Mouse (Mus musculus) heart, embryonic 10.5 days (tissue): ENCODE data around the gene Depdc5. TPM values are rescaled to one million over a fixed set of nuclear protein-coding genes. Genes with fewer than 3 reads are reported as not detected.
"Not testable (repeated sequence)": the region's sequence is repeated elsewhere in the genome, so short reads cannot be mapped to it uniquely, and the experiment has no call there.

Source experiments
- DNase-seq: peaks from one replicate; pipeline ENCODE4 v3.0.0-alpha.2; 2017; ENCODE audit warnings: low spot score
- H3K27ac ChIP-seq: fragments of 300-500 bp; sonication (generic); 2 replicates; pipeline ENCODE4 v1.5.1; 2016; ENCODE audit warnings: mild to moderate bottlenecking
- H3K27me3 ChIP-seq: fragments of 300-500 bp; sonication (generic); 2 replicates; pipeline ENCODE4 v1.6.1; 2016; ENCODE audit warnings: mild to moderate bottlenecking; ENCODE audit not compliant: poor library complexity, insufficient read depth, severe bottlenecking
- H3K36me3 ChIP-seq: fragments of 300-500 bp; sonication (generic); 2 replicates; pipeline ENCODE4 v1.6.1; 2016; ENCODE audit warnings: mild to moderate bottlenecking, moderate library complexity
- H3K4me1 ChIP-seq: fragments of 300-500 bp; sonication (generic); 2 replicates; pipeline ENCODE4 v1.6.1; 2016; ENCODE audit warnings: mild to moderate bottlenecking
- H3K4me3 ChIP-seq: fragments of 300-500 bp; sonication (generic); 2 replicates; pipeline ENCODE4 v1.5.1; 2016; ENCODE audit warnings: mild to moderate bottlenecking, moderate library complexity
- H3K9me3 ChIP-seq: fragments of 300-500 bp; sonication (generic); 2 replicates; pipeline ENCODE4 v1.6.1; 2016; ENCODE audit warnings: mild to moderate bottlenecking, moderate library complexity
- WGBS: fragments of 180-500 bp; shearing (Covaris S2); methylation state at CpG from one replicate; pipeline ENCODE4 v1.1.7; 2016; 5-methylcytosine and 5-hydroxymethylcytosine counted together
- polyA plus RNA-seq: library from polyadenylated mRNA; unstranded; fragments of >200 nt; fragmentation: Nextera tagmentation; extraction: Ambion mirVana; gene quantifications from 2 replicates; pipeline ENCODE4 v1.2.1, GENCODE M21; 2016

Depdc5 gene
- 24.4 and 25.0 TPM in 2 replicates for polyA plus RNA-seq

DNA sequence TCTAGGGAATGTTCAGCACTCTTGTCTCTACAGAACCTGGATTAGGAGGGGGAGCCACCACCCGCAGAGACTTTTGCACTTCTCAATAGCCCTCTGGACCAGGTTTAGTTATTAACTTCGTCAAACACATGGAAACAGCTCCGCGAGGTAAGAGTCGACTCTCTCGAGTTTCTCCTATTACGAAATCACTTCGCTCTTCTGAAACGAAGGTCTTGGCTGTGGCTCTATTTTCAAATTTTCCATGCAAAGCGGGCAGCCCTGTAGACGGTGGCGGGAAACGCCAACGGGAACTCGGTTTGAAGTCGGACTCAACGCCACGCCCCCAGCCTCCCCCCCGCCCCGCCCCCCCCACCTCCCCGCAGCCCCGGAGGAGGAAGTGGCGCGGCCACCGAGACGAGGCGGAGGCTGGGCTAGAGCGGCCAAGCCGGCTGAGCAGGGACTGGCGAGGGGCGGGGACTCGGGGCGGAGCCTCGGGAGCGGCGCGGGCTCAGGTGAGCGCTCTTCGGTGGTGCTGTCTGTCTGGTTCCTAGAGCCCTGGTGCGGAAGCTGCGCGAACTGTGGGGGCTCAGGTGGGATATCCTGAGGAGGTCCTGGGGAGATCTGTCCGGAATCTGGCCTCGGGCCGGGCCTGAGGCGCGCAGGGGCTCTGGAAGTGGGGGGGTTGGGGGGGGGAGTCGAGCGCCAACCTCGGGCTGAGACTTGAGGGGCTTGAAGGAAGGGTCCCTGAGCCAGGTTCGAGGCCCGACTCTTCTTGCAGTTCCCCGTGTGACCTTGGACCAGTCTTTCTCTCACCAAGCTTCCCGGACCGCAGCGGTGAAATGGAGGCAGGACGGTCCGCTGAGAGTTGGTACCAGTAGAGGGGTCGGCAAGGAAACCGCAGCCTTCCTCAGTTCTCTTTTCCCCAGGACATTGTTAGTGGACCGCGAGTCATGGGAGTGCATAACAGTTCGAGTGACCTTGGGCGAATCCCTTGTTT, at the start of gene Depdc5:
TSS of gene Depdc5 (plus strand) at position 449 of the 976 bp plus-strand sequence.
- under 1% methylated on average over 58 of the region's 64 CpGs for WGBS
- H3K36me3 ChIP-seq: peaks cover 17% of the 10 kb centered on the region
- H3K4me3 ChIP-seq: peak within 1 kb of the TSS; percentile 84
- no peaks in the 10 kb centered on the region for H3K27me3 ChIP-seq
- peak; percentile 97 for DNase-seq
- H3K27ac ChIP-seq: peak within 1 kb of the TSS; percentile 92
- H3K4me1 ChIP-seq: peaks cover 6% of the 10 kb centered on the region
- no peaks in the 10 kb centered on the region for H3K9me3 ChIP-seq

DNA sequence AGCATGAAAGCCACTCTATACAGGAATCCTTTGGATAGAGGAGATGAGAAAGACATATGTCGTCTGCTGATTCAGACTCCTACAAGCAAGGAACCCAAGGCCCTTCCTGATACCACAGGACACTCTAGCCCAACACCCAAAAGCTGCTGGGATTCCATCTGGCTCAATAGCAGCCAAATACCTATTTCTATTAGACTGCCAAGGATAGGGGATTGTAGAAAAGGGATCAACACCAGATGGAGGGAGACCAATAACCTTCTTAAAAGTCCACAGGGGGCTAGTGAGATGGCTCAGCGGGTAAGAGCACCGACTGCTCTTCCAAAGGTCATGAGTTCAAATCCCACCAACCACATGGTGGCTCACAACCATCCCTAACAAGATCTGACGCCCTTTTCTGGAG, 48.1 kb upstream of the Depdc5 start:
- no peak overlapping the region for H3K4me3 ChIP-seq
- H3K36me3 ChIP-seq: peaks cover 76% of the 10 kb centered on the region
- H3K27ac ChIP-seq: no peak overlapping the region
- DNase-seq: no peak
- H3K9me3 ChIP-seq: no peaks in the 10 kb centered on the region
- WGBS: 95% methylated on average over 4 of the region's 4 CpGs
- 0 out of 2 replicates have a peak, but pooled peaks cover 3% of the 10 kb centered on the region for H3K4me1 ChIP-seq
- H3K27me3 ChIP-seq: no peaks in the 10 kb centered on the region

DNA sequence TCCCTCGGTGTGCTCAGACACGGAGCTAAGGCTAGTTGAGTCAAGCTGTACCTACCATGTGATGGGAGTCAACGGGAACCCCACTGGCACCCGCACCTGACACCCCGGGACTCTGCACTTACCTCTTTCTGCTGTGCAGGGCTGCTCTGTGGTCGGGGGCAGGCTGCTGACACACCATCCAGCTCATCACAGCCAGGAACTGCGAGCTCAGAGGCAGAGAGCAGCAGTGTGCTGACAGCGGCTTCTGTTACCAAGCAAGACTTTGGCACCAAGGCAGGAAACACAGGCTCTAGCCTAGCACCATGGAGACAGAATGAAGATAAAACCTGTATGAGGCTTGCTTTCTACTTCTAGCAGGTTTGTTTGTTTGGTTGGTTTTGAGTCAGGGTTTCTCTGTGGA, 43.0 kb upstream of the Depdc5 start:
- Histone ChIP-seq H3K36me3 (peaks cover 76% of the 10 kb centered on the region), H3K4me3 (no peak overlapping the region), H3K4me1 (0 out of 2 replicates have a peak, but pooled peaks cover 3% of the 10 kb centered on the region), H3K27me3 (no peaks in the 10 kb centered on the region), H3K27ac (no peak overlapping the region), H3K9me3 (no peaks in the 10 kb centered on the region)
- 93% methylated on average over 8 of the region's 8 CpGs for WGBS
- no peak for DNase-seq

DNA sequence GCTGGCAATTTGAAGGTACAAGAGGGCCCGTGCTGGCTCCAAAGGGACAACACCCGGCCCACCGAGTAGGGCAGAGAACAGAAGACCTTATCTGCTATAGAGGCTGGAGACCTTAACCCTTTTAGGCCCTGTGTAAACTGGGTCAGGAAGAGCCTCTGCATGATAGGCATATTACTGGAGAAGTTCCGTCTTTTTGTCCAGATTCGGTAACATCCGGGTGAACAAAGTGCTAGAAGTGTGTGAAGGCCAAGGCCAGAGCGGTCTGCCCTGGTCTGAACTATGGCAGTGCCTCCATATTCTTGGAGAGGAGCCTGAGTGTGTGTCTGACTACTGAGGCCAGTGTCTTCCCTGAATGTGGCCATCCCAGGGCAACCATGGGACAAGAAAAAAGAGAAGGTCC, 36.5 kb upstream of the Depdc5 start, which contains the start of gene Gm20671:
TSS of gene Gm20671 (minus strand) at position 101 of the 400 bp plus-strand sequence.
- H3K27ac ChIP-seq: no peak within 1 kb of the TSS
- no peak for DNase-seq
- H3K4me1 ChIP-seq: no peaks in the 10 kb centered on the region
- no peak within 1 kb of the TSS for H3K4me3 ChIP-seq
- H3K9me3 ChIP-seq: no peaks in the 10 kb centered on the region
- peaks cover 76% of the 10 kb centered on the region for H3K36me3 ChIP-seq
- no peaks in the 10 kb centered on the region for H3K27me3 ChIP-seq
- WGBS: 76% methylated on average over 7 of the region's 7 CpGs

DNA sequence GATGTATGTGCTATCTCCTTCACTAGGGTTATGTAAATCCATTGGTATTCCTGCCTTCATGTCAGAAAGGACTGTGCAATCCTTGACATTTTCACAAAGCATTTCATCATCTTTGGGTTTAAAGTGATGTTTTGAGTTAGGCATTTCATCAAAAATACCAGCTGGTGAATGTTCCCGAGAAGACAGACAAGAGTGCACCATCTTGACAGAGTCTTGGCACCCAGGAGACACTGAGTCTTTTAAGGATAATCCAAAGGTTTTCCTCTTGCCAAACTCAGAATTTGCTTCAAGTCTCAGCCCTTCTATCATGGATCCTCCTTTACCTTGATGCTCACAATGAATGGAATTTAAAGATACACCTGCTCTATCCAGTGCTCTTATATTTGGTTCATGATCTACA, 34.7 kb upstream of the Depdc5 start:
- peaks cover 78% of the 10 kb centered on the region for H3K36me3 ChIP-seq
- WGBS: 90% methylated on average over 1 of the region's 1 CpGs

DNA sequence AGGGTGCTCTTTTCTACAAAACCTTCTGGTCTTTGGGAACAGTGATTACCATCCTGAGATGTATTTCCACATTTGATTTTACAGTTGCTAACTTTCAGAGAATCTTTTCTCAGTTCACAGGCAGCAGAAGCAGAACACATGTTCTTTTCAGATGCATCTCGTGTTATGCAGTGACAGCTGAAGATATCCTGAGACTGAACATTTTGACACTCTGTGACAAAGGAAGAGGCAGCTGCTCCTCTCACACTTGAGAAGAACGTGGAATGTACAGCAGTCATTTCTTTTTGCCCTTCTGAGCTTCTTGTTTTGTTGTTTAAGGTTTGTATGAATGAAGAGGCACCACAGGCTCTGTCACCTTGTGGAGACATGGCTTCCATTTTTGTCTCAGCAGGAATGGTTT, 33.4 kb upstream of the Depdc5 start:
- DNase-seq: no peak
- WGBS: 87% methylated on average over 2 of the region's 2 CpGs
- no peaks in the 10 kb centered on the region for H3K27me3 ChIP-seq

More for the DNA sequence above, 34.7 kb upstream of the Depdc5 start:
- not testable (repeated sequence) for H3K4me3 ChIP-seq, H3K4me1 ChIP-seq, DNase-seq, H3K27ac ChIP-seq, H3K27me3 ChIP-seq, H3K9me3 ChIP-seq

DNA sequence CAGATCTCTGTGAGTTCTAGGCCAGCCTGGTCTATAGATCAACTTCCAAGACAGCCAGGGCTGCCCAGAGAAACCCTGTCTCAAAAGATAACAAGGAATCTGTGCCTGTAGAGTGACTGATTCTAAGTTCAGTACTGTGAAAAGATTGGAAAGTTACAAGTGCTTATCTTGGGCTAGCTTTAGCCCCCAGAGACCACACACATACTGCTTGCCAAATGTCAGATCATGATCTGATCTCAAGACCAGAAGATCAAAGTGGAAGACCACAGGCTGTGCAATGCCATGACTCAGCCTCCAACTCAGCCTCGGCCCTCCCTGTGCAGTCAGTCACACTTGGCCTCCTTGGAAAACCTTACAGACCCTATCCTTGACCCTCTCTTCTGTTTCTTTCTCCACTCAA, 29.0 kb upstream of the Depdc5 start:
- 80% methylated on average over 1 of the region's 1 CpGs for WGBS

More for the DNA sequence above, 33.4 kb upstream of the Depdc5 start:
- H3K27ac ChIP-seq: no peak overlapping the region
- H3K4me1 ChIP-seq: no peaks in the 10 kb centered on the region
- H3K36me3 ChIP-seq: peaks cover 91% of the 10 kb centered on the region
- no peak overlapping the region for H3K4me3 ChIP-seq
- H3K9me3 ChIP-seq: no peaks in the 10 kb centered on the region

DNA sequence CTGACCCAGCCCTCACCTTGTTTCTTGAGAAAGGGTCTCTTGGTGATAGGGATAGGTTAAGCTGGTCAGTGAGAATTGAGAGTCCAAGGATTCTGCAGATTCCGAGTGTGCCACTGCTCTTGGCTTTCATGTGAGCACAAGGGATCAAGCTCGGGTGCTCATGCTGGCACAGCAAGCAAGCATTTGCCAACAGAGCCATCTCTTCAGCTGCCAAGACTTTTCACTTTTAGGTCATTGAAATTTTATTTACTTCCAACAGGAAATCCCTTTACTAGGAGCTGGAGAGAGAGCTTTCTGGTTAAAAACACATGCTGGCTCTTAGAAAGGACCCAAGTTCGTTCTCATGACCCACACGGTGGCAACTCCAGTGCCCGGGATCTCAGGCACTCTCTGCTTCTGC, 26.5 kb upstream of the Depdc5 start:
- no peak overlapping the region for H3K27ac ChIP-seq
- no peak for DNase-seq
- H3K9me3 ChIP-seq: no peaks in the 10 kb centered on the region
- no peak overlapping the region for H3K4me3 ChIP-seq
- H3K4me1 ChIP-seq: no peaks in the 10 kb centered on the region
- 92% methylated on average over 5 of the region's 5 CpGs for WGBS
- H3K36me3 ChIP-seq: peaks cover 89% of the 10 kb centered on the region
- H3K27me3 ChIP-seq: no peaks in the 10 kb centered on the region

More for the DNA sequence above, 29.0 kb upstream of the Depdc5 start:
- H3K27ac ChIP-seq: no peak overlapping the region
- no peaks in the 10 kb centered on the region for H3K27me3 ChIP-seq
- no peaks in the 10 kb centered on the region for H3K4me1 ChIP-seq
- no peaks in the 10 kb centered on the region for H3K9me3 ChIP-seq
- no peak for DNase-seq
- H3K4me3 ChIP-seq: no peak overlapping the region
- peaks cover 92% of the 10 kb centered on the region for H3K36me3 ChIP-seq

DNA sequence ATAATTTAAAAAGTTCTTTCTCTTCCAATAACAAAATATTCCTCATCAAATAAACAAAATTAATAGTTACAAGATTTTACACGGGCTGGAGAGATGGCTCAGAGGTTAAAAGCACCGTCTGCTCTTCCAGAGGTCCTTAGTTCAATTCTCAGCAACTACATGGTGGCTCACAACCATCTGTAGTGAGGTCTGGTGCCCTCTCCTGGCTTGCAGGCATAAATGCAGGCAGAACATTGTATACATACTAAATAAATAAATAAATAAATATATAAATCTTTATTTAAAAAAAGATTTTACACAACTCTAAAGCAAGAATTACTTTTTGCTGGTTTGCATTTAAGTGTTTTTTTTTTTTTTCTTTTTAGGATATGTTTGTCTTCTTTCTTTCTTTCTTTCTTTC, 23.5 kb upstream of the Depdc5 start:
- WGBS: 92% methylated on average over 2 of the region's 2 CpGs
- Histone ChIP-seq H3K4me3 (no peak overlapping the region), H3K27me3 (no peaks in the 10 kb centered on the region), H3K36me3 (peaks cover 90% of the 10 kb centered on the region), H3K9me3 (no peaks in the 10 kb centered on the region), H3K27ac (no peak overlapping the region), H3K4me1 (no peaks in the 10 kb centered on the region)
- DNase-seq: no peak

DNA sequence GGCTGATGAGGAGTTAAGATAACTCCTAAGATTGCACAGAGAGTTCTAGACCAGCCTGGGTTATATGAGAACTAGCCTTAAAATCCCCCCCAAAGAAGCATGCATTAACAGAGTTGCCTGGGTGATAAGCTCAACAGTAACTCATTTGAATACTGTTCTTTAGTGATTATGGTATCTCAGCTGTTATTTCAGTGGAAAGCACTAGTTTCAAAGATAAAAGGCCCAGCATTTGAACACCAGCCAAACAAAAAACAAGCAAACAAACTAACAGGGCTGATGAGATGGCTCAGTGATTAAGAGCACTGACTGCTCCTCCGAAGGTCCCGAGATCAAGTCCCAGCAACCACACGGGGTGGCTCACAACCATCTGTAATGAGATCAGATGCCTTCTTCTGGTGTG, 14.3 kb upstream of the Depdc5 start:
- peaks cover 56% of the 10 kb centered on the region for H3K36me3 ChIP-seq
- WGBS: 92% methylated on average over 3 of the region's 3 CpGs
- no peaks in the 10 kb centered on the region for H3K27me3 ChIP-seq
- no peaks in the 10 kb centered on the region for H3K9me3 ChIP-seq
- H3K4me3 ChIP-seq: no peak overlapping the region
- H3K27ac ChIP-seq: no peak overlapping the region
- H3K4me1 ChIP-seq: peaks cover 12% of the 10 kb centered on the region
- no peak for DNase-seq

DNA sequence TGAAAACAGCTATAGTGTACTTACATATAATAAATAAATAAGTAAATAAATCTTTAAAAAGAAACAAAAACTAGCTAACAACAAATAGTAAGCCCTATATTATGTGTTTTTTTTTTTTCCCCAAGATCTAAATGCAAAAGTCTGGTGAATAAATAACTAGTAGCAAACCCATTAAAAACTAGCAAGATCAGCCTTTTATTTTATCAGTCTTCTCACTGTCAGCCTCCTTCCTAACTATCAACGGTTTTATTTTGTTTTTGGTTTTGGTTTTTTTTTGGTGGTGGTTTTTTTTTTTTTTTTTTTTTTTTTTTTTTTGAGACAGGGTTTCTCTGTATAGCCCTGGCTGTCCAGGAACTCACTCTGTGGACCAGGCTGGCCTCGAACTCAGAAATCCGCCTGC, 13.9 kb upstream of the Depdc5 start:
- H3K27me3 ChIP-seq, H3K4me3 ChIP-seq, H3K9me3 ChIP-seq, H3K27ac ChIP-seq, DNase-seq: not testable (repeated sequence)
- Histone ChIP-seq H3K36me3 (peaks cover 52% of the 10 kb centered on the region), H3K4me1 (peaks cover 13% of the 10 kb centered on the region)
- whole genome bisulfite sequencing: 97% methylated on average over 3 of the region's 3 CpGs

DNA sequence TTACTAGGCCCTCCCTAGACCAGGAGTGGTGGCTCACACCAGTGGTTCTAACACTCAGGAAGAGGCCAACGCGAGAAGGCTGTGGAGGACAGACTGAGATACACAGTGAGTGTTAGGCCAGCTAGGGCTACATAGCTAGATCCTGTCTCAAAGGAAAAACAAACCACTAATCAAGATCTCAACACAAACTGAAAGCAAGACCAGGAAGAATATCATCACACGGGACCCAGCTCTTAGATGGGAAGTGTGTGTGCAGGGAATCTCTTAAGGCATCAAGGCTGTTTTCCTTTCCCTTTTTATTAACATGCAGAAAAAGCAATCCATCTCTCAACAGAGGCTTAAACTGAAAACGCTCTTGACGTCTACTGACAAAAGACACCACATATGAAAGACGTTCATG, 11.5 kb upstream of the Depdc5 start:
- peaks cover 28% of the 10 kb centered on the region for H3K36me3 ChIP-seq
- no peak for DNase-seq
- no peaks in the 10 kb centered on the region for H3K9me3 ChIP-seq
- WGBS: 61% methylated on average over 6 of the region's 6 CpGs
- H3K27me3 ChIP-seq: no peaks in the 10 kb centered on the region
- H3K4me1 ChIP-seq: peaks cover 15% of the 10 kb centered on the region
- peak overlapping the region; percentile 33 for H3K4me3 ChIP-seq
- peak overlapping the region; percentile 53; the same call in 1 of the 2 replicates for H3K27ac ChIP-seq

DNA sequence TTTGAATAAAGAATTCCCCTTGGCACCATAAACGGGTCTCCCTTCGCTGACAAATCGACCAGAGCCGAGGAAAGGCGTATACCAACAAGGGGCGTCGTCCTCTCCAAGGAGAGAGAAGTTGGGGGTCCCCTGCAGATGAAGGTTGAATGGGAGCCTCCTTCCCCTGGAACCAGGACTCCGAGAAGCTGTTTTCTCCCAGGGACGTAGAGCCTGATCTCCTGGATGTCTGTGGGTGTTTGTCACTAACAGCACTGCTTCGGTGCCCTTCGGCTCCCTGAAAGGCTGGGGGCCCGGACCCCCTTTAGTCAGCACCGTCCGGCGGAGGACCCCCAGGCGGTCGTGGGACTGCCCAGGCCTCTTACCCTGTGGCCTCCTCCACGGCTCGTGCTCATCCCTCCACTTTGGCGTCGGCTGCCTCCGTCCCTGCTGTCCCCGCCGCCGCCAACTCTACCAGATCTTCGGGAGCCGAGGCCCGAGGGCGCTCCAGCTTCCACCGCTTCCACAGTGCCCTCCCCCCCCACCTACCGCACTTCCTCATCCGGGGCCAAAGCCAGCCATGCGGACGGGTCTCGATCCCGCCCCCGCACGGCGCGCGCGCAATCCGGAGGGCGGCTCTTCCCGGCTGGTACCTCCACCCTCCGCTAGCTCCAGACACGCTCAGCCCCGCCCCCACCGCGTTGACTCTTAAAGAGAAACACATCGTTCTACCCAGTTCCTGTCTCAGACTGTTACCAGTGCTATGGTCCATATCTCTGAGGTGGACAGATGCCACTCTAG, 9.6 kb upstream of the Depdc5 start, which contains the start of gene Prr14l:
TSS of gene Prr14l (minus strand) at position 526 of the 777 bp plus-strand sequence.
- peak; percentile 98 for DNase-seq
- Histone ChIP-seq H3K4me3 (peak within 1 kb of the TSS; percentile 88), H3K27me3 (no peaks in the 10 kb centered on the region), H3K4me1 (peaks cover 15% of the 10 kb centered on the region), H3K27ac (peak within 1 kb of the TSS; percentile 97), H3K9me3 (no peaks in the 10 kb centered on the region), H3K36me3 (peaks cover 19% of the 10 kb centered on the region)
- under 1% methylated on average over 51 of the region's 51 CpGs for WGBS
